Mouse (Mus musculus): ENCODE measurements around the gene Smagp.

DNA sequence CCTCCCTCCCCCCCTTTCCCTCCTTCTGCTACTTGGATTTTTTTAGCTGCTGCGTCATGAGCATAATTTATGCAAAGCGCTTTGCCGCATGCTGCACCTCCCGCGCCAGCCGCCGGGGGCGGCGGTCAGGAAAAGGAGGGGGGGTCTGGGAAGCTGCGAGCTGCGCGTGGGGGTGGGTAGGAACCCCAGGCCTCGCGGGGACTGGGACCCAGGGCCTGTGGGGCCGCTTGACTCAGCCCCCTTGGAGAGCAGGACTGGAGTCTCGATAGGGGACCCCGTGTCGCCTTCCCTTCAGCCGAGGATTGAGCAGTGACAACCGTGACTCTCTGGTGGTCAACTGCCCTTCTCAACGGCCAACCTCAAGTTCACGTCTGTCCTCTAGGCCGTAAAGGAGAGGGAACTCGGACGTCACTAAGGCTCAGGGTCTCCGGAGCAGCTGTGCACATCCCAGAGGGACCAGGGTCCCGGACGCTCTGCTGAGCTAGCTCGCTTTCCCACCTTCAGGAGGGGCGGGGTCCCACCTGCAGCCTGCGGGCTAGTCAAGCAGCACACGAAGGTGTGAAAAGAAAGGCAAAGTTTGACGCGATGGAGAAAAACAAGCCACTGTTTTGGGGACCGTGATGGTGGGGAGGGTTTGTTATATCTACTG is 36.6 kb downstream of the Smagp start:
- TF ChIP-seq CTCF (IDR thresholded peaks at IDR 0.05; ENCODE audit: low read depth) (peak; percentile 56), EP300 (IDR thresholded peaks at IDR 0.05; ENCODE audit: low read depth) (no peak)

Data from heart, postnatal 0 days (tissue).